Mouse (Mus musculus) lung, embryonic 14.5 days (tissue): ENCODE results near the gene Dnajc22. TPM values are rescaled to one million over a fixed set of nuclear protein-coding genes. Genes with fewer than 3 reads are reported as not detected.

Experiments used
- ATAC-seq: fragments of 200-750 bp; cut with Nextera tagmentation; 2 replicates; pipeline ENCODE4 v1.8.0; 2017; ENCODE audit warnings: mild to moderate bottlenecking, moderate TSS enrichment, moderate library complexity; ENCODE audit not compliant: insufficient read depth
- DNase-seq: peaks from one replicate; pipeline ENCODE4 v3.0.0-alpha.2; 2015
- H3K27ac ChIP-seq: fragments of 300-500 bp; sonication (generic); 2 replicates; pipeline ENCODE4 v1.5.1; 2014; ENCODE audit warnings: low read depth, mild to moderate bottlenecking, moderate library complexity
- H3K27me3 ChIP-seq: fragments of 300-500 bp; sonication (generic); 2 replicates; pipeline ENCODE4 v1.6.1; 2014; ENCODE audit warnings: low read length, control low read depth; ENCODE audit not compliant: insufficient read depth
- H3K36me3 ChIP-seq: fragments of 300-500 bp; sonication (generic); 2 replicates; pipeline ENCODE4 v1.6.1; 2014; ENCODE audit warnings: control low read depth; ENCODE audit not compliant: insufficient read depth
- H3K4me1 ChIP-seq: fragments of 300-500 bp; sonication (generic); 2 replicates; pipeline ENCODE4 v1.6.1; 2014; ENCODE audit warnings: antibody characterized with exemption, control low read depth; ENCODE audit not compliant: insufficient read depth
- H3K4me2 ChIP-seq: fragments of 300-500 bp; sonication (generic); 2 replicates; pipeline ENCODE4 v1.6.1; 2014; ENCODE audit warnings: mild to moderate bottlenecking
- H3K4me3 ChIP-seq: fragments of 300-500 bp; sonication (generic); 2 replicates; pipeline ENCODE4 v1.5.1; 2014; ENCODE audit warnings: low read depth, low read length
- H3K9ac ChIP-seq: fragments of 300-500 bp; sonication (generic); 2 replicates; pipeline ENCODE4 v1.6.1; 2014
- H3K9me3 ChIP-seq: fragments of 300-500 bp; sonication (generic); 2 replicates; pipeline ENCODE4 v1.6.1; 2016; ENCODE audit warnings: low read depth, low read length, control low read depth
- CTCF ChIP-seq: IDR thresholded peaks from 2 replicates; pipeline ENCODE4 v1.5.1; 2016; ENCODE audit warnings: antibody characterized with exemption, low read depth
- WGBS: fragments of 180-500 bp; shearing (Covaris S2); extraction: QIAGEN DNeasy Blood & Tissue Kit; methylation state at CpG from one replicate; pipeline ENCODE4 v1.1.7; 2014; 5-methylcytosine and 5-hydroxymethylcytosine counted together
- polyA plus RNA-seq: library from polyadenylated mRNA; unstranded; fragments of >200 nt; fragmentation: Nextera tagmentation; extraction: Ambion mirVana; gene quantifications from 2 replicates; pipeline ENCODE4 v1.2.1, GENCODE M21; 2014

Gene Dnajc22
- polyA plus RNA-seq, 1 experiment from 2014 or later, result 0.42 TPM

DNA sequence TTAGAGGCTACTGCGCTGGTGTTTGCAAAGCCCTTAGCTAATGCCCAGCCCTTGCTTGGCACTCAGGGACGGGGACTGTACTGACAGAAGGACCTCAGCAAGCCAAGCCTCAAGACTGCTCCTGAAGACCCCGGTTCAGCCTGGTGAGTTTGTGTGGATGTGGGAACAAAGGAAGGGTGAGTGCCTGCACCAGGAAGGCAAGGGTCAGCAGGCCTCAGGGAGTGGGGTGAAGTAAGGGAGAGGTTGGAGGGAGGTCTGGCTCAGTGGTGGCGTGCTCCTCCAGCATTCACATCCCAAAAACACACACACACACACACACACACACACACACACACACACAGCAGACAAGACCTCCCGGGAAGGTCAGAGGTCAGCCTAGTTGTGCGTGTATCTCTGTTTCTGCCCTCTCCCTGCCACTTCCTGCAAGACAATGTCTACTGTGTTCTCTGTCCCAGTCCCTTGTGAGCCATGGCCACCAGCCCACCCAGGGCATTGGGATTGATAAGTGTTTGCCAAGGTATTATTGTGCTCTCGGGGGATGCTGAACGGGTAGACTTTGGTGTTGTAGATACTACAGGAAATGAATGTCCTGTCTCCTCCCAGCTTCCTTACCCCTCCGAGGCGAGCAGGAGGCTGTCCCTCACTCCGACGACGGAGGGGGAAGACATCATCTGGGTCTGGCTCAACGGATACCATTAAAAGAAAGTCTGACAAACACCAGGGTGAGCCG lies 14.6 kb upstream of the Dnajc22 start:
- no peak overlapping the region for H3K4me3 ChIP-seq
- no peak overlapping the region for H3K27ac ChIP-seq
- H3K9ac ChIP-seq, result no peak overlapping the region
- ATAC-seq (no peak), DNase-seq (no peak)
- 69% methylated on average over 15 of the region's 15 CpGs for WGBS
- peaks cover 62% of the 10 kb centered on the region for H3K36me3 ChIP-seq
- no peak for TF ChIP-seq CTCF
- H3K27me3 ChIP-seq, result no peaks in the 10 kb centered on the region
- H3K9me3 ChIP-seq, result no peaks in the 10 kb centered on the region
- H3K4me2 ChIP-seq, result no peak overlapping the region
- H3K4me1 ChIP-seq, result peaks cover 6% of the 10 kb centered on the region

DNA sequence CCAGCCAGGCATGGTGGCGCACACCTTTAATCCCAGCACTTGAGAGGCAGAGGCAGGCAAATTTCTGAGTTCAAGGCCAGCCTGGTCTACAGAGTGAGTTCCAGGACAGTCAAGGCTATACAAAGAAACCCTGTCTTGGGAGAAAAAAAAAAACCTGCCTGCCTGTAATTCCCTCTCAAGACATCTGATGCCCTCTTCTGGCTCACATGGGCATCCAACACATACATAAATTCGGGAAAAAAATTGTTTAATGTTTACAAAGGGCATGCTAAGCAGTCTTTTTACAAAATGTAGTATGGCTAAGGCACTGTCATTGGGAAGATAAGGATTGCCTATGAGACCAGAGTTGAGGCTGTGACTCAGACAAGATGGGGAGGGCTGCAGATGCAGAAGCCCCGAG lies 13.2 kb upstream of the Dnajc22 start:
- Histone ChIP-seq H3K9me3 (no peaks in the 10 kb centered on the region), H3K36me3 (peaks cover 62% of the 10 kb centered on the region), H3K9ac (no peak overlapping the region), H3K4me1 (peaks cover 6% of the 10 kb centered on the region), H3K4me2 (no peak overlapping the region), H3K4me3 (no peak overlapping the region), H3K27ac (no peak overlapping the region), H3K27me3 (peaks cover 12% of the 10 kb centered on the region; the same call in 1 of the 2 replicates)
- DNase-seq (no peak), ATAC-seq (no peak)
- 0 out of 2 replicates have a peak, but pooled peaks have one; percentile 8 for TF ChIP-seq CTCF
- WGBS, result 74% methylated on average over 3 of the region's 3 CpGs

DNA sequence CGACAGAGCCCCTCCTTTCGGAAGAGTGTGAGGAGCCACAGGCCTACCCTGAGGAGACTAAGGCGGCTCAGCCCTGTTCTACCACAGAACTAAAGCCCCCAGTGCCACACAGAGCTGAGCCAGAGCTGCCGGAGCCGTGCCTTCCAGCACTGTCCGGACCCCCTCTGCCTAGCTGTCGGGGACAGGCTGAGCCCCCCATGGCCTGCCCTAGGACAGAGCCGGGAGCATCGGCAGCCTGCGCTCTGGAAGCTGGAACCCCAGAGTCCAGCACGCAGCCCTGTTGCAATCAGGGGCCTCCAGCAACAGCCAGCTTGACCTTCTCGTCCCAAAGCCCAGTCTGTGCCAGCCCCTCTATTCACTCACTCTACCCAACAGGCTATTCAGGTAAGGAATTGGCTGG lies 10.6 kb upstream of the Dnajc22 start:
- Histone ChIP-seq H3K9me3 (no peaks in the 10 kb centered on the region), H3K9ac (no peak overlapping the region), H3K4me3 (no peak overlapping the region), H3K27ac (no peak overlapping the region), H3K4me1 (no peaks in the 10 kb centered on the region), H3K4me2 (no peak overlapping the region), H3K36me3 (peaks cover 53% of the 10 kb centered on the region), H3K27me3 (peaks cover 36% of the 10 kb centered on the region)
- ATAC-seq (no peak), DNase-seq (no peak)
- 94% methylated on average over 12 of the region's 12 CpGs for WGBS
- TF ChIP-seq CTCF, result no peak

DNA sequence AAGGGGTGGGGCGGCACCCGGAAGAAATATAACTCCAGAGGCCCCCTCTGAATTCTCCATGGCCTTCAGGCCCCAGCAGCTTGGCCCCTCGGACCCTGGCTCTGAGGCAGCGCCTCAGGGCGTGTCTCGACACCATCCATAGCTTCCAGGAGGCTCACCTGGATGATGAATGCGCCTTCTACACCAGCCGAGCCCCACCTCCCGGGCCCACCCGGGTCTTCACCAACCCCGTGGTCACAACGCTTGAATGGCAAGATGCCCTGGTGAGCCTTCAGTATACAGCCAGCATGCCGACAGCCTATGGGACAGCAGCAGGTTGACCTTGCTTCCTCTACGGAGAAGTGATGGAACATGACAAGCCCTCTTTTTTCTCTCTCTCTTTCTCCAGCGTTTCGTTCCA lies 10.1 kb upstream of the Dnajc22 start:
- Histone ChIP-seq H3K36me3 (peaks cover 48% of the 10 kb centered on the region), H3K27me3 (peaks cover 41% of the 10 kb centered on the region), H3K4me3 (no peak overlapping the region), H3K4me2 (no peak overlapping the region), H3K9ac (no peak overlapping the region), H3K4me1 (no peaks in the 10 kb centered on the region), H3K27ac (no peak overlapping the region), H3K9me3 (no peaks in the 10 kb centered on the region)
- DNase-seq, result no peak
- 89% methylated on average over 16 of the region's 16 CpGs for WGBS
- ATAC-seq, result no peak
- no peak for TF ChIP-seq CTCF

DNA sequence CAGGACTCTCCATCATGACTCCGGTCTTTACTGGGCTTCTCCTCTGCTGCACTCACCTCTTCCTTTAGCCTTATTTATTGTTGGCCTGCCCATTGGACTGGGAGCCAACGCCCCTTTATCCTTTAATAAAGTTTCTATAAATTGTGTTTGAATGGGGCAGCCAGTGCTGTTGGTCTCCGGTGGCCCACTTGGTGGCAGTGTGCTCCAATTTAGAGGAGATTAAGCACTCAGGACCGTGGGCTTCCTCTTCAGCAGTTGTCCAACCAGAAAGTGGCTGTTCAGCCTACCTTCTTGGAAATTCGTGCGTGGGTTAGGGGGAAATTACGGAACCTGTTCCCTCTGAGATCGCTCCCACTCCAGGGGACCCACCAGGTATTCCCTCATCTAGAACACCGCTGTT lies 9.7 kb upstream of the Dnajc22 start:
- Histone ChIP-seq H3K4me2 (no peak overlapping the region), H3K27ac (no peak overlapping the region), H3K9ac (no peak overlapping the region), H3K27me3 (peaks cover 45% of the 10 kb centered on the region), H3K4me3 (no peak overlapping the region), H3K36me3 (peaks cover 44% of the 10 kb centered on the region), H3K9me3 (no peaks in the 10 kb centered on the region), H3K4me1 (no peaks in the 10 kb centered on the region)
- TF ChIP-seq CTCF, result peak; percentile 70
- ATAC-seq, result no peak
- 70% methylated on average over 9 of the region's 9 CpGs for WGBS
- peak; percentile 79 for DNase-seq

DNA sequence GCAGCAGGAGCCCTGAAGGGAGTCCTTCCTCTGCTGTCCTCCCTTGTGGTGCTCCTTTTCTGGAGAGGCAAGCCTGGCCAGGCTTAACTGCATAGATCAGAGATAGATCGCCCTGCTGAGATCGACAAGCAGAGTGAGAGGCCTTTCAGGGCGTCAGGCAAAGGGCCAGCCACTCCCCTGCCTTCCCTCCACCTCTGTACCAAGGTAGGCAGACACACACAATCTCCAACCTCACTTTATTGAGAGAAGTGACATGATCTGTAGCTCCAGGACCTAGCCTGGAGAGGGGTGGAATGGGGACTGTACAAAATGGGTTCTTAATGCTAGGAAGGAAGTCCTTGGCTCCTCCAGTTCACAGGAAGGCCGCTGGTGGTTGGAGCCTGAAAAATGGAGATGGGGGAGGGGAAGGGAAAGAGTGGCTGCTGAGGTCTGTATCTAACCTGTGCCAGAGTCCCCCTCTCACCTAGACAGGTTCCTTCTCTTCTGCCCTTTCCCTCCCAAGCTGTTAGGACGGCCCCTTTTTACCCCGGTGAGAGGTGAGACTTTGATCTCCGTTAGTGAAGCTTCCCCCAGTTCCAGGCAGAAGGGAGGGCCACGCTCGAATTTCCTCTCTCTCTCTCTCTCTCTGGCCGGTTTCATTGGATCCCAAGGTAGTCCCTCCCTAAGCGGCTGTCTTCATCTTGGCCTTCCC lies 9.0 kb upstream of the Dnajc22 start:
- peaks cover 53% of the 10 kb centered on the region for H3K27me3 ChIP-seq
- 9% methylated on average over 11 of the region's 11 CpGs for WGBS

DNA sequence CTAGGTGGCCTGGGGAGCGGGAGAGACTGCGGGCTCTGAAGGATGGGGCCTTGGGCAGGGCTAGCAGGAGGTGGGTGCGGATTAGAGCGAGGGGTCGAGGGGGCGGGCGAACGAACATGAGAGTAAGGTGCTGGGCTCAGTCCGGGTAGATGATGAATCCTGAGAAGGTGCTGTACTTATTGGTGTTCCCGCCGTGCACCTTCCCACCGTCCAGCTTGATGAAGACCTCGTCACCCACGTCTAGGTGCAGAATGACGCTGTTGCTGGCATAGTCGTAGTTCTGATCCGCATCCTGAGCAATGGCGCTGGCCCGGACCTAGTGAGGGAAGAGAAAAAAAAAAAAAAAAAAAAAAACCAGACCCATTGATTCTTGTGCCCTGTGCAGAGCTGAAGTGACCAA lies 8.4 kb upstream of the Dnajc22 start:
- DNase-seq (no peak), ATAC-seq (no peak)
- H3K9me3 ChIP-seq, result no peaks in the 10 kb centered on the region
- WGBS, result 10% methylated on average over 19 of the region's 19 CpGs
- H3K9ac ChIP-seq, result no peak overlapping the region
- peaks cover 59% of the 10 kb centered on the region for H3K27me3 ChIP-seq
- peaks cover 34% of the 10 kb centered on the region for H3K36me3 ChIP-seq
- no peak overlapping the region for H3K4me3 ChIP-seq
- peak overlapping the region; percentile 20; the same call in 1 of the 2 replicates for H3K4me2 ChIP-seq
- H3K27ac ChIP-seq, result no peak overlapping the region
- TF ChIP-seq CTCF, result no peak
- H3K4me1 ChIP-seq, result no peaks in the 10 kb centered on the region

More for the DNA sequence above, 9.0 kb upstream of the Dnajc22 start:
- ATAC-seq (no peak), DNase-seq (peak; percentile 39)
- Histone ChIP-seq H3K9me3 (no peaks in the 10 kb centered on the region), H3K4me1 (no peaks in the 10 kb centered on the region), H3K36me3 (peaks cover 36% of the 10 kb centered on the region), H3K9ac (no peak overlapping the region), H3K4me2 (peak overlapping the region; percentile 20; the same call in 1 of the 2 replicates), H3K4me3 (no peak overlapping the region), H3K27ac (no peak overlapping the region)
- no peak for TF ChIP-seq CTCF
